Mouse (Mus musculus): Measurements from ENCODE around the gene Wdr54. TPM values are rescaled to one million over a fixed set of nuclear protein-coding genes. Genes with fewer than 3 reads are reported as not detected.
A peak's percentile ranks its signal among the peaks of the same experiment; 100 is the strongest.

Gene Wdr54
- polyA plus RNA-seq (2015; fragmentation: Nextera tagmentation; extraction: Ambion mirVana) = 7.9 and 12.0 TPM in 2 replicates

DNA sequence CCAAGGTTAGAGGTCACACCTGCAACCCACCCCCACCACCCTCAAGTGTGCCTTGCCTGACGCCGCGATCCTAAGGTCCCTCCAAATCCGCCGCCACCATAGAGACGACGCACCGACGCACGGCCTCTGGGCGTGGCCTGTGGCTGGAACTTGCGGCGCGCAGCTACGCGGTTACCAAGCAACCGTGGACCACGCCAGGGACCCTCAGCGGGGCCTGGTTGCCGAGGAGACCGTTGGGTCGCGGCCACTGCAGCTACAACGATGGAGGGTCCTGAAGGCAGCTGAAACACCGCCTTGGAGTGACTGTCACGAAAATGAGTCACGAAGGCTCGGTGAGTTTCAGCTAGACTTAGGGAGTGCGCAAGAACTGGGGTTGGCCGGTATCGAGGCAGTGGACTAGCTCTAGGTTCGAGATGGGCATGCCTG lies at the start of gene Wdr54, which contains the start of gene 1700003E16Rik:
Wdr54 (minus strand) TSS at position 139 of the 426 bp plus-strand sequence.
1700003E16Rik (plus strand) TSS at position 146 of the 426 bp plus-strand sequence.
- 2% methylated on average over 32 of the region's 32 CpGs for WGBS
- peak within 1 kb of the TSS; percentile 58 for H3K4me3 ChIP-seq (replicated peaks)
- peak within 1 kb of the TSS; percentile 85 for H3K4me2 ChIP-seq (replicated peaks)
- peaks cover 19% of the 10 kb centered on the region for H3K4me1 ChIP-seq
- H3K9me3 ChIP-seq (replicated peaks) = no peaks in the 10 kb centered on the region
- H3K27ac ChIP-seq (replicated peaks) = no peak within 1 kb of the TSS
- peaks cover 18% of the 10 kb centered on the region for H3K36me3 ChIP-seq
- peaks cover 14% of the 10 kb centered on the region for H3K27me3 ChIP-seq
- peak; percentile 77 for ATAC-seq (ENCODE audit: insufficient number of reproducible peaks, low FRiP score, low TSS enrichment, low read depth)
- H3K9ac ChIP-seq = peak within 1 kb of the TSS; percentile 21; the same call in 1 of the 2 replicates

DNA sequence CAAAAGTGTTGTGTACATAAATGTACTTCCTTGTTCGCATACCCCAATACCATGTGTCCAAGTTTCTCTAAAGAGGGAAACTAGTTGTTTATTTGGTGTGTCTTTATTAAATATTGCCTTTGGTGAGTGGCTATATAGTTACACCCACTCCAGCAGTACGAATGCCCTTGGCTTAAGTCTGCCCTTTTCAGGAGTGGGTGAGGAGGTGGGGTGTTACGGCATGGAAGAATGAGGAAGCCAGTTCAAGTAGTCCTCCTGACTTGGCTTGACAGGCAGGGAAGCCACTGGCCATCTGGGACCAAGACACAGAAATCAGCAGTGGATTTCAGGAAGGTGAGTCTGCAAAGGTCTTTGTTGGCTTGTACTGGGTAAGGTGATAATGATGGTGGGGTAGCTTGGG lies 49.7 kb upstream of the Wdr54 start:
- WGBS = 88% methylated on average over 3 of the region's 3 CpGs
- H3K4me3 ChIP-seq (replicated peaks) = no peak overlapping the region
- H3K36me3 ChIP-seq = peaks cover 3% of the 10 kb centered on the region
- no peaks in the 10 kb centered on the region for H3K9me3 ChIP-seq (replicated peaks)
- ATAC-seq (ENCODE audit: insufficient number of reproducible peaks, low FRiP score, low TSS enrichment, low read depth) = no peak
- no peak overlapping the region for H3K9ac ChIP-seq
- no peaks in the 10 kb centered on the region for H3K27me3 ChIP-seq
- H3K27ac ChIP-seq (replicated peaks) = no peak overlapping the region
- H3K4me2 ChIP-seq (replicated peaks) = no peak overlapping the region
- H3K4me1 ChIP-seq = peaks cover 5% of the 10 kb centered on the region; the same call in 1 of the 2 replicates

DNA sequence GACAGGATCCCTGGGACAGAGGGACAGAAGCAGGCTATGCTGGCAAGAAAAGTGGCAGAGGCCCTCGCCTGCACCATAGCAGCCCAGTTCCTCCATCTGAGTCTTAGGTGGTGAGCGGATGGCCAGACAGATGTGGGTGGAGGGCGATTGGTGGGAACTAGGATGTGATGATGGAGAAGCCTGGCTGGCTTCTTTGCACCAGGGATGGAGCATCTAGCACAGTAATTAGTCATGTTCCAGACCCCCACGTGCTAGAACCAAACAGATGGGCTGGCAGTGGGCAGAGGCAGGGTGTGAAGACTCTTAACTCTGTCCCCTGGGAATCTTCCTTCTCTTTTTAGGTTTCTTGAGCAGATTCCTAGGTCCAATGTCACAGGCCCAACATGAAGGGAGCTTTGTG lies 47.1 kb upstream of the Wdr54 start:
- H3K9ac ChIP-seq = no peak overlapping the region
- 81% methylated on average over 4 of the region's 4 CpGs for WGBS
- no peak overlapping the region for H3K27ac ChIP-seq (replicated peaks)
- no peaks in the 10 kb centered on the region for H3K27me3 ChIP-seq
- no peak overlapping the region for H3K4me3 ChIP-seq (replicated peaks)
- ATAC-seq (ENCODE audit: insufficient number of reproducible peaks, low FRiP score, low TSS enrichment, low read depth) = no peak
- H3K4me2 ChIP-seq (replicated peaks) = no peak overlapping the region
- H3K4me1 ChIP-seq = no peaks in the 10 kb centered on the region
- no peaks in the 10 kb centered on the region for H3K9me3 ChIP-seq (replicated peaks)
- H3K36me3 ChIP-seq = peaks cover 26% of the 10 kb centered on the region

DNA sequence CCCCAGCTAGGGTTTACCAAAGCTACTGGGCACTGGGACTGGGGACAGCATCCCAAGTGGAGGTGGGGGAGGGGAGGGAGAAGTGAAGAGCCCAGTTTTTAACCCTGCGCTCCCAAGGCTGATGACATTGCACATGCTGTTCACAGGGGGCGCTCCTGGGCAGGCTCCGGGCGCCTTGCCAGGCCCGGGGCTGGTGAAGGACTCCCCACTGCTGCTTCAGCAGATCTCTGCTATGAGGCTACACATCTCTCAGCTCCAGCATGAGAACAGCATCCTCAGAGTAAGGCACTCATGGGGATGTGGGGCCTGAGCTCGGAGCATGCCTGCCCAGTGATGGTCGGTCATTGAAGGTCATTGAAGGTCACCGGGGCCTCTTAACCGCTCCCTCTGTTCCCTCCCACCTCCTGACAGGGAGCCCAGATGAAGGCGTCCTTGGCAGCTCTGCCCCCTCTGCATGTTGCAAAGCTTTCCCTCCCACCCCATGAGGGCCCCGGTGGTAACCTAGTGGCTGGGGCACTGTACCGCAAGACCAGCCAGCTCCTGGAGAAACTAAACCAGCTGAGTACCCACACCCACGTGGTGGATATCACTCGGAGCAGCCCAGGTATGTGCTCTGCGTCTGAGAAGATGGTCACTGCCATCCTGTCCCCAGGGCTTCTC lies 41.3 kb upstream of the Wdr54 start:
- Histone ChIP-seq H3K9ac (no peak overlapping the region), H3K27ac (replicated peaks) (peak overlapping the region; percentile 28; the same call in 1 of the 2 replicates), H3K4me1 (no peaks in the 10 kb centered on the region), H3K9me3 (replicated peaks) (no peaks in the 10 kb centered on the region), H3K4me3 (replicated peaks) (no peak overlapping the region), H3K4me2 (replicated peaks) (no peak overlapping the region), H3K27me3 (no peaks in the 10 kb centered on the region), H3K36me3 (peaks cover 84% of the 10 kb centered on the region)
- ATAC-seq (ENCODE audit: insufficient number of reproducible peaks, low FRiP score, low TSS enrichment, low read depth) = no peak
- 47% methylated on average over 15 of the region's 15 CpGs for WGBS

DNA sequence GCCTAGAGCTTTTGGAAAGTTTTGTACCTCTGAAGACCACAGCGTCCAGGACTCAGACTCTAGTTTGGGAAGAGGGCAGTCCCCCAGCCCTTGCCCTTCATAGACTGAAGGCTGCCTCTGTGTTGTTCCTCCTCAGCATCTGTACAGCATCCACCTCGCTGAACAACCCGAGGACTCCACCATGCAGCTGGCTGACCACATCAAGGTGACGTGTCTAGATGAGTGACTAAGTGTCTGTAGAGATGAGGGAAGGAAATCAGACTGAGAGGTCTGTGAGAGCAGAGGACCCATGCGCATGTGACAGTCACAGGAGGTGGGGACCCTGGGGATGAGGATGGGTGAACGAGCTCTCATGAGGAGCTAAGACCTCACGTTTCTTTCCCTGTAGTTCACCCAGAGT lies 37.4 kb upstream of the Wdr54 start:
- no peak overlapping the region for H3K4me2 ChIP-seq (replicated peaks)
- no peak overlapping the region for H3K27ac ChIP-seq (replicated peaks)
- WGBS = 90% methylated on average over 7 of the region's 7 CpGs
- ATAC-seq (ENCODE audit: insufficient number of reproducible peaks, low FRiP score, low TSS enrichment, low read depth) = no peak
- H3K4me3 ChIP-seq (replicated peaks) = no peak overlapping the region
- no peaks in the 10 kb centered on the region for H3K9me3 ChIP-seq (replicated peaks)
- H3K4me1 ChIP-seq = 0 out of 2 replicates have a peak, but pooled peaks cover 1% of the 10 kb centered on the region
- H3K9ac ChIP-seq = no peak overlapping the region
- no peaks in the 10 kb centered on the region for H3K27me3 ChIP-seq
- H3K36me3 ChIP-seq = peaks cover 98% of the 10 kb centered on the region

DNA sequence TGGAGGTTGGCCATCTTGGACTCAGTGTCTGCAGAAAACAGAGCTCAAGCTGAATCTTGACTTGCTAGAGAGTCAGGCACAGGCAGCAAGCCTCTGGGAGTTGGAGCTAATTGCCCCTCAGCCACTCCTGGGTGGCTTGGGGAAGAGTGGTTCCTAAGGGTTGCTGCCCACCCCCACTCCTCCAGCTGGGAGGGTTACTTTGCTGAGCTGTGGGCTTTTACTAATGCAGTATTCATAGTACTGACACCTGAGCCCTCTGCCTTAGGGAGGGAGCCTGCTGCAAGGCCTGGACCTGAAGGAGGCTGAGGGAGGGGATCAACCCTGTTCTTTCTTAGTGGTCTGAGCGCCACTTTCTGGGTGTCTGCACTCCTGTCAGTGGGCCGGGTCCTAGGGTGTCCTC lies 30.7 kb upstream of the Wdr54 start:
- peak; percentile 61 for ATAC-seq (ENCODE audit: insufficient number of reproducible peaks, low FRiP score, low TSS enrichment, low read depth)
- Histone ChIP-seq H3K4me2 (replicated peaks) (peak overlapping the region; percentile 42; the same call in 1 of the 2 replicates), H3K4me1 (peaks cover 34% of the 10 kb centered on the region), H3K27ac (replicated peaks) (peak overlapping the region; percentile 55; the same call in 1 of the 2 replicates), H3K36me3 (peaks cover 58% of the 10 kb centered on the region), H3K9me3 (replicated peaks) (no peaks in the 10 kb centered on the region), H3K4me3 (replicated peaks) (no peak overlapping the region), H3K27me3 (no peaks in the 10 kb centered on the region), H3K9ac (no peak overlapping the region)
- 58% methylated on average over 2 of the region's 2 CpGs for WGBS

DNA sequence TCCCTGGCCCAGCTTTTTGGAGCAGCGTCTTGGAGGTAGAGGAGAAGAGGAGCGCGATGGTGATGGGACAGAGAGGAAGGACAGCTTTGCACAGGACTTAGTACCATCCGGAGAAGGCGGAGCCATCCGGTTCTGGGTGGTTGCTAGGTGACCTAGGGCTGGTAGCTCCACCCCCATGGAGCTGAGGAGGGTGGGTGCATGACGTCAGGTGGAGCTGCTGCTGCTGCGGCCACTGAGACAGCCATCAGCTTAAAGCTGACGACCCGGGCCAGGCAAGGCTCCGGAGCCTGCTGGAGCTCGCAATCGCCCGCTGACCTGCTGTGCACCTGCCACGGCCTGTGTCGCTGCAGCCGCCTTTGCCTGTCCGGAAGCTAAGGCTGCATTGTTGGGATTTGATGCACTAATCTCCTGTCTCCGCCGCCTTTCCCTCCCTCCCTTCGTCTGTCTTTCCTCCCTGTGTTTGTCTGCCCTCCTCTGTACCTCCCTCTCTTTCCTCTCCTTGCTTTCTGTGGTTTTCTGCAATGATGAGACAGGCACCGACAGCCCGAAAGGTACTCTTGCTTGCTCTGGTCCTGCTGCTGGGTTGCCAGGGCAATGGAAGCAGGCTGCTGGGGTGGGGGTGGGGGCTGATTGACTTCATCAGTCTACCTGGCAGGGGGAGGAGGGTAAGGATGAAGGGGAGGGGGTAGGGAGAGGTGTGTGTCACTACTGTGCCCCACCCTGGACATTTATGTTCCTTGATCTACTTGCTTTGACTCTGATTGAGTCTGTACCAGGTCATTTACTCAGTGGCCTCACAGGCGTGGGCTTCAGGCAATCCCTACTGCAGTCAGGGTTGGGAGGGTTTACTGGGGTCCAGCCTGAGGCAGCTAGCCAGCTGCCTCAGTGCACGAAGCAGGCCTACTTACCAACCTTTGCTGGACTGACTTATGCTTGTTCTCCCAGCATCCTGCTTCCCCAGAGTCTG lies 30.0 kb upstream of the Wdr54 start:
- Histone ChIP-seq H3K9me3 (replicated peaks) (no peaks in the 10 kb centered on the region), H3K9ac (no peak overlapping the region), H3K4me1 (peaks cover 34% of the 10 kb centered on the region), H3K36me3 (peaks cover 50% of the 10 kb centered on the region), H3K4me3 (replicated peaks) (peak overlapping the region; percentile 32), H3K27ac (replicated peaks) (peak overlapping the region; percentile 55), H3K4me2 (replicated peaks) (peak overlapping the region; percentile 42), H3K27me3 (no peaks in the 10 kb centered on the region)
- 8% methylated on average over 25 of the region's 25 CpGs for WGBS
- peak; percentile 74 for ATAC-seq (ENCODE audit: insufficient number of reproducible peaks, low FRiP score, low TSS enrichment, low read depth)

DNA sequence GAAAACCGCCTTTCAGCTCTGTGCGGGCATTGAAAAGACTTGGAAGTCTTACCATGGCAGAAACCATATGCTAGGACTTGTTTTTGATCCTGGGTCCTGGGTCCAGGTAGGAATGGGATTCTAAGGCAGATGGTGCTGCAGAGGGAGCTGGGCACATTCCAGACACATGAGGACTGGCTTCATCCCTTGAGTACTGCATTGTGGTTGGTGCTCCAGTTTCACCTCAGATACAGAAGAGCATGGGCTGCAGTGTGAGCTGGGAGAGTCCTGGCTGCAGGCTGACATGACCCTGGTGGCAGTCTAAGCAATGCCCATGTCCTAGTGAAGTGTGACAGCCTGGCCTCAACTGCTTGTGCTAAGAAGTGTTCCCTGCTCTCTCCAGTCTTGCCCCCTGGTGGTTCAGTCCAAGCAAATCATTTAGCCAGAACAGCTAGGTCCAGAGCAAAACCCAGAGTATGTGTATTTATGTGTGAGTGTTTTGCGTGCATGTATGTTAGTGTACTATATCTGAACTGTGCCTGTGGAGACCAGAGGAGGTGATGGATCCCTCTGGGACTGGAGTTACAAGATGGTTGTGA lies 28.8 kb upstream of the Wdr54 start:
- H3K36me3 ChIP-seq = peaks cover 38% of the 10 kb centered on the region
- 85% methylated on average over 3 of the region's 3 CpGs for WGBS
- H3K27me3 ChIP-seq = no peaks in the 10 kb centered on the region
- ATAC-seq (ENCODE audit: insufficient number of reproducible peaks, low FRiP score, low TSS enrichment, low read depth) = no peak
- peaks cover 36% of the 10 kb centered on the region for H3K4me1 ChIP-seq
- H3K4me3 ChIP-seq (replicated peaks) = no peak overlapping the region
- no peaks in the 10 kb centered on the region for H3K9me3 ChIP-seq (replicated peaks)
- no peak overlapping the region for H3K27ac ChIP-seq (replicated peaks)
- no peak overlapping the region for H3K9ac ChIP-seq
- no peak overlapping the region for H3K4me2 ChIP-seq (replicated peaks)

DNA sequence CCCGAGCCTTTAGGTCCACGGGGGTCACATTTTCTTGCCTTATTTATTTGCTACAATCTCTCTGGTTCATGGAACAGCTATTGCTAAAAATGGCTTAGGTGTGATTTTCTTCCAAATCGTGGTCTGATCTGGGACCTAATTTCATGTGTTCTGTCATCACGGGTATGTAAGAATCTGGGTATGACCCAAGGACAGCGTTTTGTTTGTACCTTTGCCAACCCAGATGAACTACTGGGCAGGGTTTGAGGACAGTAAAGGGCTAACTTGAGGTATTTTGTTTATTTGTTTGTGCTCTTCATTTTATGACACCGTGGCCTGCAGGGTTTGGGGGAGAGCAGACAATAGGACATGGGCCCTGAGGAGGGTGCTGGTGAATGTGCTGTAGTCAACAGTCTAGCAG lies 24.4 kb upstream of the Wdr54 start:
- ATAC-seq (ENCODE audit: insufficient number of reproducible peaks, low FRiP score, low TSS enrichment, low read depth) = no peak
- Histone ChIP-seq H3K4me2 (replicated peaks) (no peak overlapping the region), H3K9ac (no peak overlapping the region), H3K27me3 (no peaks in the 10 kb centered on the region), H3K4me1 (peaks cover 23% of the 10 kb centered on the region), H3K27ac (replicated peaks) (no peak overlapping the region), H3K4me3 (replicated peaks) (no peak overlapping the region), H3K36me3 (peaks cover 26% of the 10 kb centered on the region), H3K9me3 (replicated peaks) (no peaks in the 10 kb centered on the region)
- 79% methylated on average over 6 of the region's 6 CpGs for WGBS

DNA sequence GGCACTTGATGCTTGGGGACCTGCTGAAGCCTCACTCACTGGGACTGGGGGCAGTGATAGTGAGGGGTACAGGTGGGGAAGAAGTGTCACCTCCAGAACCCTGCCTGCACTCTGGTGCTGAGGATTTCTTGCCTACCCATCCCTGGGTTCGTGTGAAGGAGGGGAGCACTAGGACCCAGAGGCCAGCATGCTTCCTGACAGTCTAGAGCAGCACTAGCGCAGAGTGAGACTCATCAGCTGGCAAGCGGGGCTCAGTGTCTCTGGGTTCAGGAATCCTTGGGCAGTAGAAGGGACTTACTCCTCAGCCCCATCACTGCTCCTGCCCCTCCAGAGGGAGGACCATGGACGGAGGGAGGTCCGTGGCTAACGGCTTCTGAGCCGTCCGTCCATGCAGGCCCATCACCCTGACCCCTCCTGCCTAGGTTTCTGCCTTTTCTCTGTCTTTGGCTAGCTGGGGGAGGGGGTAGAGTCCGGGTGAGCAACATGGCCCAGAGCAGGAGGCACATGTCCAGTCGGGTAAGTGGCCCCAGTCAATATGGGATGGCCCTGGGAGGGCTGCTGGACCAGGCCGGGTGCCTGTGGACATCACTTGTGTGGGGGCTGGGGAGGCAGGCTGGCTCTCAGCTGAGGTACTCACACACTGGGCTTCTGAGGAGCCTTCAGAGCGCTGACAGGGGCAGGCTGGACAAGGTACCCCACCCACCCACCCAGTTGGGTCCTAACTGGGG lies 23.4 kb upstream of the Wdr54 start:
- 12% methylated on average over 12 of the region's 12 CpGs for WGBS

More for the DNA sequence above, 23.4 kb upstream of the Wdr54 start:
- Histone ChIP-seq H3K27me3 (no peaks in the 10 kb centered on the region), H3K4me3 (replicated peaks) (peak overlapping the region; percentile 36), H3K36me3 (peaks cover 25% of the 10 kb centered on the region), H3K27ac (replicated peaks) (no peak overlapping the region), H3K9me3 (replicated peaks) (no peaks in the 10 kb centered on the region), H3K4me2 (replicated peaks) (peak overlapping the region; percentile 54), H3K4me1 (peaks cover 14% of the 10 kb centered on the region), H3K9ac (peak overlapping the region; percentile 35)
- peak; percentile 51 for ATAC-seq (ENCODE audit: insufficient number of reproducible peaks, low FRiP score, low TSS enrichment, low read depth)

All from embryonic facial prominence, embryonic 15.5 days (tissue).